Mouse (Mus musculus) right cerebral cortex, postnatal 4 days (tissue): ENCODE results near the gene Olfr668.
"Not testable (repeated sequence)": the region's sequence is repeated elsewhere in the genome, so short reads cannot be mapped to it uniquely, and the experiment has no call there.

ENCODE experiments used
- DNase-seq: peaks from one replicate; pipeline ENCODE4 v3.0.0-alpha.2; 2022

The Olfr668 gene

GRCm38 (mm10) chr7:104927957-104928356, at the start of gene Olfr668:
TSS of gene Olfr668 (minus strand) at chr7:104928057.
- DNase-seq: no peak

GRCm38 (mm10) chr7:104972507-104972906, 44.6 kb upstream of the Olfr668 start:
- not testable (repeated sequence) for DNase-seq

GRCm38 (mm10) chr7:104962520-104962919, 34.7 kb upstream of the Olfr668 start, which contains the start of gene Olfr670:
TSS of gene Olfr670 (minus strand) at chr7:104962620.
- DNase-seq: no peak

- not testable (repeated sequence) for DNase-seq
Observed at GRCm38 (mm10) chr7:104950234-104950633, 22.4 kb upstream of the Olfr668 start.

GRCm38 (mm10) chr7:104933940-104934339, 6.1 kb upstream of the Olfr668 start, which contains the start of gene Olfr669:
TSS of gene Olfr669 (plus strand) at chr7:104934240.
- DNase-seq: no peak

- no peak for DNase-seq
Observed at GRCm38 (mm10) chr7:104921382-104921781, 6.5 kb downstream of the Olfr668 start, which contains the start of gene Olfr667. TSS of gene Olfr667 (minus strand) at chr7:104921482.

GRCm38 (mm10) chr7:104895852-104896251, 32.0 kb downstream of the Olfr668 start, which contains the start of gene Olfr666:
TSS of gene Olfr666 (minus strand) at chr7:104895952.
- no peak for DNase-seq

- no peak for DNase-seq
Observed at GRCm38 (mm10) chr7:104877731-104878130, 50.1 kb downstream of the Olfr668 start, which contains the start of gene Olfr665. TSS of gene Olfr665 (plus strand) at chr7:104878031.
